Mouse (Mus musculus): ENCODE results near the gene Dtnb. TPM values are rescaled to one million over a fixed set of nuclear protein-coding genes. Genes with fewer than 3 reads are reported as not detected.

The Dtnb gene
- polyA plus RNA-seq, 1 experiment from 2014 or later = 21.5 TPM

- Histone ChIP-seq H3K9ac (no peak overlapping the region), H3K4me3 (replicated peaks) (no peak overlapping the region), H3K4me1 (replicated peaks) (no peaks in the 10 kb centered on the region), H3K36me3 (replicated peaks) (no peaks in the 10 kb centered on the region), H3K27me3 (no peaks in the 10 kb centered on the region), H3K27ac (replicated peaks) (no peak overlapping the region), H3K9me3 (replicated peaks) (no peaks in the 10 kb centered on the region), H3K4me2 (no peak overlapping the region)
- 75% methylated on average over 11 of the region's 11 CpGs for WGBS (ENCODE audit: insufficient replicate concordance)
- ATAC-seq (ENCODE audit: insufficient read depth) = no peak
Observed at GRCm38 (mm10) chr12:3732623-3733265, 160.6 kb downstream of the Dtnb start.

- WGBS (ENCODE audit: insufficient replicate concordance) = 51% methylated on average over 7 of the region's 7 CpGs
Observed at GRCm38 (mm10) chr12:3733328-3733727, 161.1 kb downstream of the Dtnb start.

GRCm38 (mm10) chr12:3737009-3737408, 164.8 kb downstream of the Dtnb start:
- 80% methylated on average over 7 of the region's 7 CpGs for WGBS (ENCODE audit: insufficient replicate concordance)
- peaks cover 19% of the 10 kb centered on the region for H3K4me1 ChIP-seq (replicated peaks)
- no peaks in the 10 kb centered on the region for H3K27me3 ChIP-seq
- H3K9me3 ChIP-seq (replicated peaks) = no peaks in the 10 kb centered on the region
- no peak overlapping the region for H3K4me3 ChIP-seq (replicated peaks)
- H3K27ac ChIP-seq (replicated peaks) = no peak overlapping the region
- H3K4me2 ChIP-seq = no peak overlapping the region
- no peak overlapping the region for H3K9ac ChIP-seq
- H3K36me3 ChIP-seq (replicated peaks) = no peaks in the 10 kb centered on the region
- ATAC-seq (ENCODE audit: insufficient read depth) = no peak

More at GRCm38 (mm10) chr12:3733328-3733727, 161.1 kb downstream of the Dtnb start:
- no peaks in the 10 kb centered on the region for H3K27me3 ChIP-seq
- no peak overlapping the region for H3K9ac ChIP-seq
- ATAC-seq (ENCODE audit: insufficient read depth) = no peak
- no peak overlapping the region for H3K4me2 ChIP-seq
- no peaks in the 10 kb centered on the region for H3K9me3 ChIP-seq (replicated peaks)
- H3K4me1 ChIP-seq (replicated peaks) = peaks cover 2% of the 10 kb centered on the region
- H3K27ac ChIP-seq (replicated peaks) = no peak overlapping the region
- no peak overlapping the region for H3K4me3 ChIP-seq (replicated peaks)
- no peaks in the 10 kb centered on the region for H3K36me3 ChIP-seq (replicated peaks)

- Histone ChIP-seq H3K9ac (no peak overlapping the region), H3K4me2 (no peak overlapping the region), H3K36me3 (replicated peaks) (no peaks in the 10 kb centered on the region), H3K4me3 (replicated peaks) (no peak overlapping the region), H3K27me3 (no peaks in the 10 kb centered on the region), H3K9me3 (replicated peaks) (no peaks in the 10 kb centered on the region), H3K4me1 (replicated peaks) (peaks cover 19% of the 10 kb centered on the region), H3K27ac (replicated peaks) (no peak overlapping the region)
- ATAC-seq (ENCODE audit: insufficient read depth) = no peak
- 18% methylated on average over 7 of the region's 7 CpGs for WGBS (ENCODE audit: insufficient replicate concordance)
Observed at GRCm38 (mm10) chr12:3738741-3739529, 166.8 kb downstream of the Dtnb start.

GRCm38 (mm10) chr12:3739749-3740704, 167.8 kb downstream of the Dtnb start:
- H3K4me2 ChIP-seq = peak overlapping the region; percentile 15
- no peaks in the 10 kb centered on the region for H3K27me3 ChIP-seq
- H3K9ac ChIP-seq = no peak overlapping the region
- peak overlapping the region; percentile 38 for H3K27ac ChIP-seq (replicated peaks)
- H3K4me1 ChIP-seq (replicated peaks) = peaks cover 19% of the 10 kb centered on the region
- ATAC-seq (ENCODE audit: insufficient read depth) = no peak
- no peak overlapping the region for H3K4me3 ChIP-seq (replicated peaks)
- H3K36me3 ChIP-seq (replicated peaks) = no peaks in the 10 kb centered on the region
- 34% methylated on average over 18 of the region's 18 CpGs for WGBS (ENCODE audit: insufficient replicate concordance)
- no peaks in the 10 kb centered on the region for H3K9me3 ChIP-seq (replicated peaks)

- Histone ChIP-seq H3K27ac (replicated peaks) (peak overlapping the region; percentile 38; the same call in 1 of the 2 replicates), H3K9ac (no peak overlapping the region), H3K9me3 (replicated peaks) (no peaks in the 10 kb centered on the region), H3K4me3 (replicated peaks) (no peak overlapping the region), H3K27me3 (no peaks in the 10 kb centered on the region), H3K4me1 (replicated peaks) (peaks cover 19% of the 10 kb centered on the region), H3K36me3 (replicated peaks) (no peaks in the 10 kb centered on the region), H3K4me2 (no peak overlapping the region)
- no peak for ATAC-seq (ENCODE audit: insufficient read depth)
- WGBS (ENCODE audit: insufficient replicate concordance) = 54% methylated on average over 3 of the region's 3 CpGs
Observed at GRCm38 (mm10) chr12:3740705-3741081, 168.5 kb downstream of the Dtnb start.

- no peak overlapping the region for H3K27ac ChIP-seq (replicated peaks)
- H3K9me3 ChIP-seq (replicated peaks) = no peaks in the 10 kb centered on the region
- no peak overlapping the region for H3K9ac ChIP-seq
- 0 out of 2 replicates have a peak, but pooled peaks cover 2% of the 10 kb centered on the region for H3K4me1 ChIP-seq (replicated peaks)
- ATAC-seq (ENCODE audit: insufficient read depth) = no peak
- no peaks in the 10 kb centered on the region for H3K36me3 ChIP-seq (replicated peaks)
- no peak overlapping the region for H3K4me2 ChIP-seq
- WGBS (ENCODE audit: insufficient replicate concordance) = 48% methylated on average over 7 of the region's 7 CpGs
- no peak overlapping the region for H3K4me3 ChIP-seq (replicated peaks)
- no peaks in the 10 kb centered on the region for H3K27me3 ChIP-seq
Observed at GRCm38 (mm10) chr12:3745432-3746105, 173.4 kb downstream of the Dtnb start.

- H3K9ac ChIP-seq = no peak overlapping the region
- H3K4me2 ChIP-seq = no peak overlapping the region
- no peaks in the 10 kb centered on the region for H3K27me3 ChIP-seq
- 0 out of 2 replicates have a peak, but pooled peaks cover 2% of the 10 kb centered on the region for H3K4me1 ChIP-seq (replicated peaks)
- H3K27ac ChIP-seq (replicated peaks) = no peak overlapping the region
- no peaks in the 10 kb centered on the region for H3K36me3 ChIP-seq (replicated peaks)
- no peak overlapping the region for H3K4me3 ChIP-seq (replicated peaks)
- H3K9me3 ChIP-seq (replicated peaks) = no peaks in the 10 kb centered on the region
- WGBS (ENCODE audit: insufficient replicate concordance) = 83% methylated on average over 3 of the region's 3 CpGs
- ATAC-seq (ENCODE audit: insufficient read depth) = no peak
Observed at GRCm38 (mm10) chr12:3746369-3746768, 174.2 kb downstream of the Dtnb start.

GRCm38 (mm10) chr12:3747583-3747982, 175.4 kb downstream of the Dtnb start:
- Histone ChIP-seq H3K27ac (replicated peaks) (no peak overlapping the region), H3K4me1 (replicated peaks) (0 out of 2 replicates have a peak, but pooled peaks cover 2% of the 10 kb centered on the region), H3K9ac (no peak overlapping the region), H3K9me3 (replicated peaks) (no peaks in the 10 kb centered on the region), H3K27me3 (no peaks in the 10 kb centered on the region), H3K4me2 (no peak overlapping the region), H3K4me3 (replicated peaks) (no peak overlapping the region), H3K36me3 (replicated peaks) (no peaks in the 10 kb centered on the region)
- no peak for ATAC-seq (ENCODE audit: insufficient read depth)
- WGBS (ENCODE audit: insufficient replicate concordance) = 61% methylated on average over 4 of the region's 4 CpGs

GRCm38 (mm10) chr12:3755522-3755921, 183.3 kb downstream of the Dtnb start:
- Histone ChIP-seq H3K4me1 (replicated peaks) (peaks cover 4% of the 10 kb centered on the region; the same call in 1 of the 2 replicates), H3K4me2 (no peak overlapping the region), H3K9ac (no peak overlapping the region), H3K27me3 (no peaks in the 10 kb centered on the region), H3K36me3 (replicated peaks) (no peaks in the 10 kb centered on the region; the same call in 1 of the 2 replicates), H3K4me3 (replicated peaks) (no peak overlapping the region), H3K9me3 (replicated peaks) (no peaks in the 10 kb centered on the region), H3K27ac (replicated peaks) (no peak overlapping the region)
- ATAC-seq (ENCODE audit: insufficient read depth) = no peak
- WGBS (ENCODE audit: insufficient replicate concordance) = 35% methylated on average over 6 of the region's 6 CpGs

All from liver, embryonic 15.5 days (tissue).